Mouse (Mus musculus) ES-E14 (cell line): ENCODE data around the gene Hic2.

Experiments
- CHD2 ChIP-seq: IDR thresholded peaks from 2 replicates; pipeline ENCODE4 v1.6.1; 2014; ENCODE audit warnings: mild to moderate bottlenecking, low read depth, low read length, inconsistent platforms
- HCFC1 ChIP-seq: IDR thresholded peaks from 2 replicates; pipeline ENCODE4 v1.6.1; 2012; ENCODE audit warnings: low read length, inconsistent platforms, borderline replicate concordance; ENCODE audit not compliant: insufficient read depth
- MAFK ChIP-seq: IDR thresholded peaks from 2 replicates; pipeline ENCODE4 v1.6.1; 2014; ENCODE audit warnings: mild to moderate bottlenecking, low read depth, low read length, inconsistent platforms; ENCODE audit not compliant: insufficient read depth

GRCm38 (mm10) chr16:17309036-17309435, 75.7 kb downstream of the Hic2 start:
- TF ChIP-seq HCFC1, result no peak
- TF ChIP-seq MAFK, result no peak
- TF ChIP-seq CHD2, result no peak
